Mouse (Mus musculus) ES-E14 (cell line): ENCODE data around the gene Slc30a1. TPM values are rescaled to one million over a fixed set of nuclear protein-coding genes. Genes with fewer than 3 reads are reported as not detected.

Source experiments
- DNase-seq: peaks from one replicate; pipeline ENCODE4 v3.0.0-alpha.2; 2013; ENCODE audit warnings: low read depth, low spot score
- H3K27ac ChIP-seq: 2 replicates; pipeline ENCODE4 v1.5.1; 2012; ENCODE audit warnings: low read depth, mild to moderate bottlenecking, low read length, moderate library complexity, mixed read lengths; ENCODE audit not compliant: poor library complexity, insufficient read depth, severe bottlenecking
- H3K36me3 ChIP-seq: 2 replicates; pipeline ENCODE4 v1.6.1; 2012; ENCODE audit warnings: mild to moderate bottlenecking, low read length, moderate library complexity, mixed read lengths; ENCODE audit not compliant: control insufficient read depth, poor library complexity, insufficient read depth, severe bottlenecking
- H3K4me1 ChIP-seq, 2 experiments: fragments of 150-350 bp in 1 of 2; sonication (generic) in 1 of 2; 2 replicates each; pipeline ENCODE4 v1.6.1; 2012; ENCODE audit warnings: low read length in 2 of 2, mild to moderate bottlenecking in 1 of 2, mixed read lengths in 1 of 2; ENCODE audit not compliant: control insufficient read depth in 2 of 2, insufficient read depth in 2 of 2, poor library complexity in 1 of 2
- H3K4me3 ChIP-seq, 2 experiments: fragments of 150-350 bp in 1 of 2; sonication (generic) in 1 of 2; 2 replicates each; pipeline ENCODE4 v1.5.1; 2012; ENCODE audit warnings: low read length in 2 of 2, low read depth in 1 of 2, mild to moderate bottlenecking in 1 of 2, mixed read lengths in 1 of 2; ENCODE audit not compliant: insufficient read depth in 1 of 2, poor library complexity in 1 of 2, severe bottlenecking in 1 of 2
- H3K9ac ChIP-seq: 2 replicates; pipeline ENCODE4 v1.6.1; 2012; ENCODE audit warnings: low read depth, mild to moderate bottlenecking, low read length, mixed read lengths; ENCODE audit not compliant: poor library complexity, insufficient read depth, severe bottlenecking
- H3K9me3 ChIP-seq: fragments of 150-350 bp; sonication (generic); 2 replicates; pipeline ENCODE4 v1.6.1; 2012; ENCODE audit warnings: low read depth, mild to moderate bottlenecking, low read length; ENCODE audit not compliant: control insufficient read depth, insufficient read depth
- CHD2 ChIP-seq: IDR thresholded peaks from 2 replicates; pipeline ENCODE4 v1.6.1; 2014; ENCODE audit warnings: mild to moderate bottlenecking, low read depth, low read length, inconsistent platforms
- HCFC1 ChIP-seq: IDR thresholded peaks from 2 replicates; pipeline ENCODE4 v1.6.1; 2012; ENCODE audit warnings: low read length, inconsistent platforms, borderline replicate concordance; ENCODE audit not compliant: insufficient read depth
- MAFK ChIP-seq: IDR thresholded peaks from 2 replicates; pipeline ENCODE4 v1.6.1; 2014; ENCODE audit warnings: mild to moderate bottlenecking, low read depth, low read length, inconsistent platforms; ENCODE audit not compliant: insufficient read depth
- ZC3H11A ChIP-seq: IDR thresholded peaks from 2 replicates; pipeline ENCODE4 v1.6.1; 2012; ENCODE audit warnings: low read depth, mild to moderate bottlenecking, inconsistent platforms, low read length, borderline replicate concordance
- ZNF384 ChIP-seq: IDR thresholded peaks from 2 replicates; pipeline ENCODE4 v1.6.1; 2012; ENCODE audit warnings: low read depth, low read length, inconsistent platforms
- in situ Hi-C, 2 experiments: fragments of 600-800 bp; cut with MboI; formaldehyde crosslinking; loops; one replicate each; pipeline ENCODE4 v1.15.1; 2025; ENCODE audit warnings: low sequenced_read_pairs in 2 of 2, inconsistent platforms in 1 of 2; ENCODE audit not compliant: unreplicated experiment in 2 of 2
- total RNA-seq: library from RNA; depleted of rRNA; stranded (reverse); fragments of 300-350 nt; gene quantifications from 2 replicates; pipeline ENCODE4 v1.2.3, GENCODE M21; 2012; rRNA removed

Slc30a1 gene
- total RNA-seq, 1 experiment, result 27.2 TPM

DNA sequence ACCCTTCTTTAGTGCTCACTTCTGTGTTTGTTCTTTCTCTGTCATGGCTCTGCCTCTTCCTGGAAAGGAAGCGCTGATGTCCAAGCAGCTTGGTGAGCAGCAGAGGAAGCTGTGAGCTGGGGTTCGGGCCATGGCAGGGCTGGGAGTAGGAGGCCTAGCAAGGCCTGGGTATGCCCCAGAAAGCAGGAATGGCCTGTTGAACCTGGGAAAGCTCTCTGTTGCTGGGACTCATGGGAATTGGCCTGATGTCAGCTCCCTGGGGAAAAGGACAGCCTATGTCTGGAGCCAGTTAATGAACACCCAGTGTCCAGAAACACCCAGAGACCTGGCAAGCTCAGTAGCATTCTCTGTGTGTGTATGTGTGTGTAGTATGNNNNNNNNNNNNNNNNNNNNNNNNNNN, 50.3 kb downstream of the Slc30a1 start:
- DNase-seq, result no peak
- Histone ChIP-seq H3K4me1 (no peaks in the 10 kb centered on the region; a peak in 1 of 4 replicates), H3K36me3 (no peaks in the 10 kb centered on the region), H3K9me3 (no peaks in the 10 kb centered on the region), H3K4me3 (no peak overlapping the region), H3K27ac (no peak overlapping the region), H3K9ac (no peak overlapping the region)
- TF ChIP-seq CHD2 (no peak), ZNF384 (no peak), HCFC1 (no peak), ZC3H11A (no peak), MAFK (no peak)
- in situ Hi-C loops, result loop anchor here in 1 of 2 experiments (10.0 kb wide), 1 partner anchor 122 kb away; no protein-coding TSS in a partner anchor

DNA sequence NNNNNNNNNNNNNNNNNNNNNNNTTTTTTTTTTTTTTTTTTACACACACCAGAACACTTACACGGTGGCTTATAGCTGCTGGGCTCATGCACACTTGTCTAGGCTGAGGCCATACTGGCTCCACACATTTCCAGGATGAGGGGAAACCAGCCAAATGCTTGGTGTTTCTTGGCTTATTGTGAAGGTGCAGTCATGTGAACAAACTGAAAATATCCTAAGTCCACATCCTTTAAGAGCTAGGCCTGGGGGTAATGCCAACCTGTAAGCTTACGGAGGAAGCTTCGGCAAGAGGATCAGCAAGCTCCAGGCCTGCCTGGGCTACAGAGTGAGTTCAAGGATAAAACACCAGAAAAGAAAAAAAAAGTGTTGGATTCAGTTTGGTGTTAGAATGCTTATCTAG, 50.8 kb downstream of the Slc30a1 start:
- Histone ChIP-seq H3K9ac (no peak overlapping the region), H3K4me1 (no peaks in the 10 kb centered on the region; a peak in 1 of 4 replicates), H3K9me3 (no peaks in the 10 kb centered on the region), H3K27ac (no peak overlapping the region), H3K36me3 (no peaks in the 10 kb centered on the region), H3K4me3 (no peak overlapping the region)
- TF ChIP-seq ZC3H11A (no peak), MAFK (no peak), CHD2 (no peak), HCFC1 (no peak), ZNF384 (no peak)
- DNase-seq, result no peak
- in situ Hi-C loops, result loop anchor here in 1 of 2 experiments (10.0 kb wide), 1 partner anchor 123 kb away; no protein-coding TSS in a partner anchor

DNA sequence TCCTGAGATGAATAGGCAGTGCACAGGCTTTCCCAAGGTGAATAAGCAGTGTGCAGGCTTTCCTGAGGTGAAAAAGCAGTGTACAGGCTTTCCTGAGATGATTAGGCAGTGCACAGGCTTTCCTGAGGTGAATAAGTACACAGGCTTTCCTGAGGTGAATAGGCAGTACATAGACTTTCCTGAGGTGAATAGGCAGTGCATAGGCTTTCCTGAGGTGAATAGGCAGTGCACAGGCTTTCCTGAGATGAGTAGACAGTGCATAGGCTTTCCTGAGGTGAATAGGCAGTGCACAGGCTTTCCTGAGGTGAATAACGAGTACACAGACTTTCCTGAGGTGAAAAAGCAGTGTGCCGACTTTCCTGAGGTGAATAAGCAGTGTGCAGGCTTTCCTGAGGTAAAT, 54.4 kb downstream of the Slc30a1 start:
- no peak overlapping the region for H3K4me3 ChIP-seq
- in situ Hi-C loops, result no loop called here
- no peak for DNase-seq
- TF ChIP-seq ZC3H11A (no peak), CHD2 (no peak), MAFK (no peak), HCFC1 (no peak), ZNF384 (no peak)
- no peak overlapping the region for H3K27ac ChIP-seq
- no peaks in the 10 kb centered on the region for H3K36me3 ChIP-seq
- H3K4me1 ChIP-seq, result peaks cover 0 to 4% of the 10 kb centered on the region in 2 experiments; a peak in 1 of 4 replicates
- no peak overlapping the region for H3K9ac ChIP-seq
- no peaks in the 10 kb centered on the region for H3K9me3 ChIP-seq

Other genes starting within 250 kb of the Slc30a1 start
- gene Lpgat1, start 188.9 kb upstream of the Slc30a1 start, total RNA-seq, result 18.5 and 20.7 TPM in 2 replicates
- gene Nek2, start 85.3 kb upstream of the Slc30a1 start, total RNA-seq, result 48.4 and 50.5 TPM in 2 replicates
- 0.13 TPM in 1 of 2 replicates, not detected in the other for gene Rd3, start 70.6 kb downstream of the Slc30a1 start, total RNA-seq
- gene Traf5, start 185.8 kb downstream of the Slc30a1 start, total RNA-seq, result 1.7 and 2.1 TPM in 2 replicates
- 3.7 and 4.1 TPM in 2 replicates for gene Rcor3, start 231.3 kb downstream of the Slc30a1 start, total RNA-seq